Mouse (Mus musculus) C2C12 (cell line): ENCODE measurements at regions not wholly inside any gene's neighbourhood (a gene's known extent, or its start where the extent isn't known, plus 50 kb on each side); places are given as distances from the start of the nearest gene placed in this dataset.

ENCODE experiments used
- CEBPB ChIP-seq: IDR thresholded peaks from one replicate; pipeline ENCODE4 v1.6.1; 2011; ENCODE audit warnings: low read depth, mild to moderate bottlenecking, control low read depth, moderate library complexity
- CTCF ChIP-seq: IDR thresholded peaks from one replicate; pipeline ENCODE4 v1.5.1; 2011; ENCODE audit not compliant: control insufficient read depth, insufficient read depth, insufficient read length
- FOSL1 ChIP-seq: IDR thresholded peaks from one replicate; pipeline ENCODE4 v1.8.0; 2011; ENCODE audit warnings: mild to moderate bottlenecking, low read length; ENCODE audit not compliant: poor library complexity, insufficient read depth, severe bottlenecking
- MAX ChIP-seq: IDR thresholded peaks from one replicate; pipeline ENCODE4 v1.6.1; 2011; ENCODE audit warnings: mild to moderate bottlenecking, control low read depth
- MYOD1 ChIP-seq: IDR thresholded peaks from one replicate; pipeline ENCODE4 v1.6.1; 2011; ENCODE audit warnings: low read depth; ENCODE audit not compliant: control insufficient read depth, insufficient read length
- MYOG ChIP-seq: IDR thresholded peaks from one replicate; pipeline ENCODE4 v1.6.1; 2011; ENCODE audit not compliant: control insufficient read depth, insufficient read length; ENCODE audit errors: extremely low read depth
- USF1 ChIP-seq: IDR thresholded peaks from one replicate; pipeline ENCODE4 v1.6.1; 2011; ENCODE audit warnings: low read depth, mild to moderate bottlenecking, control low read depth, moderate library complexity

DNA sequence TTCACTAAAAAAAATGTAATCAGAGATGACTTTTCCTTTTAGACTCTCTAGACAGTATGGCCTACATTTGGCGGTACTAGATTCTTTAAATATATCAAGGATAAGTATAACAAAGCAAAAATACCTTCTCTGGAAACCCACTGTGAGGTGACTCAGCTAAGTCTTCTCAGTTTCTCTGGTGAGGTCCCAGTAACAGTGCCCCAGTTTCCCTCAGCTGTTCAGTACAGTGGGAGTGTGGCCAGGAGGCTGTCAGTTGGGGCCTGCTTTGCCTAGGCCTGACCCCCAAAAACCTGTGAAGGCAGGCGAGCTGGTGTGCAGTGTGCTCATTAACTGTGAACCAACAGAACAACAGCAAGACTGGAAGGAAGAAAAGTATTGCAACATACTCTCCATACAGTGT, 1634.3 kb upstream of the Flrt2 start:
- TF ChIP-seq CTCF: no peak
- TF ChIP-seq USF1: no peak
- no peak for TF ChIP-seq MYOG
- no peak for TF ChIP-seq MYOD1
- no peak for TF ChIP-seq FOSL1
- TF ChIP-seq MAX: no peak
- no peak for TF ChIP-seq CEBPB
